Mouse (Mus musculus): ENCODE measurements at regions not wholly inside any gene's neighbourhood (a gene's known extent, or its start where the extent isn't known, plus 50 kb on each side); places are given as distances from the start of the nearest gene placed in this dataset.

GRCm38 (mm10) chr8:91884862-91885261, 83.0 kb upstream of the Irx3 start:
- no peak for TF ChIP-seq CTCF (IDR thresholded peaks at IDR 0.05; ENCODE audit: extremely low read depth, insufficient read depth, low read length)
- no peak for TF ChIP-seq POLR2A (IDR thresholded peaks at IDR 0.05; ENCODE audit: extremely low read depth, insufficient read depth, low read length)
